In the genomic region with DNA sequence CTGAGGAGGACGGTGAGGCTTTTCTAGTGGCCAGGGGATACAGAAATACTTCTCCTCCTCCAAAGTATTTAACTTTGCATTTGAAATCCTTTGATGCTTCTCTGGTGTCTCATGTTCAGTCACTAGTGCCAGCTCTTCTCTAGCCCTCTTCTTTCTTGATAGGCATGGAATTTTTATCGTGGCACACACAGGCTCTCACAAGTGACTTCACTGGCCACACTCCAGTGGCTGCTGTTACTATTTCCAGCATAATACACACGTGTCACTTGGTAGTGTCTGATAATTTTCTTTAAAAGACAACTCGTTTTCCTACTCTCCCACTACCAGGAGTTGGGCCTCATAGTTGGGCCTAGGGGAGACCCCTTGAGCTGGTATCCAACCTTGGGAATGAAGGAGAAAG, we compare ENCODE assay signal across 34 mouse cellular contexts. TPM values are rescaled to one million over a fixed set of nuclear protein-coding genes. Genes with fewer than 3 reads are reported as not detected.
DNase-seq lines count a peak whose midpoint lies in the region; ATAC-seq and TF ChIP-seq lines count a peak whose summit lies in the region.
"Had no signal": no experiment of that assay in that cellular context is flagged by ENCODE, and none has a peak within 500 bp of the region (broad histone marks: within the 10 kb centered on the region; RNA-seq: fewer than 3 reads in every experiment).

No protein-coding gene starts in this region.

- H3K36me3 ChIP-seq in heart, embryonic 11.5 days (ENCODE audit: control insufficient read depth, insufficient read depth, low read length): no peaks in the 10 kb centered on the region
- no peaks in the 10 kb centered on the region for H3K36me3 ChIP-seq in heart, embryonic 16.5 days (ENCODE audit: control insufficient read depth, insufficient read depth)
- H3K36me3 ChIP-seq in kidney, adult 2 months (ENCODE audit: control insufficient read depth, insufficient read depth, low read length): no peaks in the 10 kb centered on the region
- H3K36me3 ChIP-seq: embryonic facial prominence, embryonic 13.5 days; forebrain, embryonic 10.5 days; forebrain, embryonic 15.5 days; limb, embryonic 10.5 days; limb, embryonic 15.5 days; liver, embryonic 13.5 days; midbrain, embryonic 13.5 days; stomach, embryonic 15.5 days had no signal

- no peaks in the 10 kb centered on the region for H3K27me3 ChIP-seq in heart, embryonic 11.5 days (ENCODE audit: control insufficient read depth, insufficient read depth, low read length)
- no peaks in the 10 kb centered on the region for H3K27me3 ChIP-seq in heart, embryonic 16.5 days (ENCODE audit: control insufficient read depth, insufficient read depth, low read length)
- no peaks in the 10 kb centered on the region for H3K27me3 ChIP-seq in kidney, adult 2 months (replicated peaks; ENCODE audit: control insufficient read depth, insufficient read depth, low read length)
- H3K27me3 ChIP-seq: CH12.LX; embryonic facial prominence, embryonic 13.5 days; forebrain, embryonic 15.5 days; limb, embryonic 15.5 days; liver, embryonic 13.5 days; megakaryocyte, embryonic 14.5 days; midbrain, embryonic 13.5 days; stomach, embryonic 15.5 days had no signal

- WGBS in heart, embryonic 11.5 days (ENCODE audit: insufficient replicate concordance): 43% methylated on average over 4 of the region's 4 CpGs
- 44% methylated on average over 4 of the region's 4 CpGs for WGBS in heart, embryonic 16.5 days
- WGBS in kidney, adult 2 months: 56% methylated on average over 4 of the region's 4 CpGs

- H3K27ac ChIP-seq in heart, embryonic 11.5 days (ENCODE audit: low read depth, low read length): 0 out of 2 replicates have a peak overlapping the region, but pooled peaks have one; percentile 1
- H3K27ac ChIP-seq in heart, embryonic 16.5 days (ENCODE audit: low read length): peak overlapping the region; percentile 91
- no peak overlapping the region for H3K27ac ChIP-seq in kidney, adult 2 months (ENCODE audit: insufficient read depth, low read depth, low read length)
- H3K27ac ChIP-seq: embryonic facial prominence, embryonic 13.5 days; forebrain, embryonic 10.5 days; forebrain, embryonic 15.5 days; limb, embryonic 10.5 days; limb, embryonic 15.5 days; liver, embryonic 13.5 days; midbrain, embryonic 13.5 days; stomach, embryonic 15.5 days had no signal

- no peak for ATAC-seq in heart, embryonic 11.5 days (replicated peaks; ENCODE audit: insufficient number of reproducible peaks, low FRiP score, low TSS enrichment)
- ATAC-seq in heart, embryonic 16.5 days (replicated peaks; ENCODE audit: extremely low read depth, insufficient read depth, low FRiP score): peak; percentile 91
- ATAC-seq: activated CD4-positive, CD25-positive, alpha-beta regulatory T cell, adult 4 months; forebrain, embryonic 15.5 days; hindbrain, embryonic 16.5 days; lung, postnatal 0 days; midbrain, embryonic 13.5 days had no signal

- DNase-seq in heart, adult 8-10 months (ENCODE audit: low spot score): peak; percentile 53
- peak; percentile 66 for DNase-seq in heart, postnatal 4 days
- no peak for DNase-seq in kidney, adult 2 months
- DNase-seq in cerebellum, postnatal 14 days: no peak
- DNase-seq: adrenal gland, adult 2 months; cerebellum, adult 9-10 months; kidney, adult 18-20 months; kidney, postnatal 4 days; liver, embryonic 13.5 days; lung, adult 18-20 months; lung, postnatal 4 days; right cerebral cortex, postnatal 14 days had no signal

- no peak overlapping the region for H3K4me3 ChIP-seq in heart, embryonic 11.5 days (ENCODE audit: low read depth, low read length)
- no peak overlapping the region for H3K4me3 ChIP-seq in heart, embryonic 16.5 days (ENCODE audit: low read length)
- H3K4me3 ChIP-seq in kidney, adult 2 months (ENCODE audit: insufficient read depth, low read depth, low read length): no peak overlapping the region
- H3K4me3 ChIP-seq: embryonic facial prominence, embryonic 13.5 days; forebrain, embryonic 10.5 days; forebrain, embryonic 15.5 days; limb, embryonic 10.5 days; limb, embryonic 15.5 days; liver, embryonic 13.5 days; megakaryocyte, embryonic 14.5 days; midbrain, embryonic 13.5 days; stomach, embryonic 15.5 days had no signal

- no peak for TF ChIP-seq CTCF in kidney, adult 2 months (conservative IDR thresholded peaks at IDR 0.05; ENCODE audit: insufficient read depth, insufficient read length, low read depth, low read length)

- no peak overlapping the region for H3K4me2 ChIP-seq in heart, embryonic 11.5 days
- H3K4me2 ChIP-seq in heart, embryonic 16.5 days (ENCODE audit: low read depth, low read length): peak overlapping the region; percentile 31
- H3K4me2 ChIP-seq: embryonic facial prominence, embryonic 13.5 days; forebrain, embryonic 15.5 days; limb, embryonic 15.5 days; liver, embryonic 13.5 days; midbrain, embryonic 13.5 days; stomach, embryonic 15.5 days had no signal

- H3K9ac ChIP-seq in heart, embryonic 11.5 days (ENCODE audit: low read depth, low read length): no peak overlapping the region
- no peak overlapping the region for H3K9ac ChIP-seq in heart, embryonic 16.5 days (ENCODE audit: low read length)
- H3K9ac ChIP-seq: embryonic facial prominence, embryonic 13.5 days; forebrain, embryonic 15.5 days; limb, embryonic 15.5 days; liver, embryonic 13.5 days; midbrain, embryonic 13.5 days; stomach, embryonic 15.5 days had no signal

- H3K9me3 ChIP-seq in heart, embryonic 11.5 days (replicated peaks; ENCODE audit: control insufficient read depth, low read length): no peaks in the 10 kb centered on the region
- no peaks in the 10 kb centered on the region for H3K9me3 ChIP-seq in heart, embryonic 16.5 days (replicated peaks; ENCODE audit: control insufficient read depth, low read length)
- H3K9me3 ChIP-seq: embryonic facial prominence, embryonic 13.5 days; forebrain, embryonic 10.5 days; forebrain, embryonic 15.5 days; limb, embryonic 10.5 days; limb, embryonic 15.5 days; liver, embryonic 13.5 days; megakaryocyte, embryonic 14.5 days; midbrain, embryonic 13.5 days; stomach, embryonic 15.5 days had no signal

- TF ChIP-seq POLR2A in kidney, adult 2 months (IDR thresholded peaks at IDR 0.05; ENCODE audit: low read depth, low read length): no peak

- 0 out of 2 replicates have a peak, but pooled peaks cover 2% of the 10 kb centered on the region for H3K4me1 ChIP-seq in heart, embryonic 11.5 days (ENCODE audit: control insufficient read depth, insufficient read depth, low read length)
- peaks cover 10% of the 10 kb centered on the region for H3K4me1 ChIP-seq in heart, embryonic 16.5 days (ENCODE audit: control insufficient read depth, insufficient read depth, low read length)
- no peaks in the 10 kb centered on the region for H3K4me1 ChIP-seq in kidney, adult 2 months (ENCODE audit: control insufficient read depth, insufficient read depth, low read length)
- H3K4me1 ChIP-seq: embryonic facial prominence, embryonic 13.5 days; forebrain, embryonic 10.5 days; forebrain, embryonic 15.5 days; limb, embryonic 10.5 days; limb, embryonic 15.5 days; liver, embryonic 13.5 days; megakaryocyte, embryonic 14.5 days; midbrain, embryonic 13.5 days; stomach, embryonic 15.5 days had no signal

RNA-seq across cellular contexts. Expression of gene Tinag, which starts 26.7 kb away (rescaled TPM):
- not detected for total RNA-seq in heart, adult 8-10 months (2022)
- polyA plus RNA-seq in heart, embryonic 11.5 days (2014; fragmentation: Nextera tagmentation; extraction: Ambion mirVana): not detected in 2 replicates
- polyA plus RNA-seq in heart, embryonic 16.5 days (2015; fragmentation: Nextera tagmentation; extraction: Ambion mirVana): 0.29 and 3.9 TPM in 2 replicates
- not detected for total RNA-seq in heart, postnatal 4 days (2021)
- 64.0 and 69.1 TPM in 2 replicates for polyA plus RNA-seq in kidney, adult 2 months (2012; rRNA removed)
- total RNA-seq: CH12.LX; common myeloid progenitor, adult 5-6 weeks; ES-E14; gastrocnemius, postnatal 4 days; left cerebral cortex, postnatal 10 days; monocyte, adult 5-6 weeks had no signal
- polyA plus RNA-seq: activated CD4-positive, CD25-positive, alpha-beta regulatory T cell, adult 4 months; adrenal gland, adult 2 months; C2C12; forebrain, embryonic 15.5 days; frontal cortex, adult 2 months; limb, embryonic 10.5 days; liver, embryonic 13.5 days; midbrain, embryonic 13.5 days; neural tube, embryonic 14.5 days had no signal

Comparison
In these comparisons a context has a peak if more than half of its experiments do, and no peak if none do; other contexts are left out.
1. DNase-seq: peak in heart, adult 8-10 months (single experiment) and heart, postnatal 4 days (single experiment); none in kidney, adult 2 months (single experiment) and cerebellum, postnatal 14 days (0 of 2).
2. RNA of gene Tinag, which starts 26.7 kb away (polyA plus RNA-seq): 64.0 to 69.1 TPM in kidney, adult 2 months; 0.29 to 3.9 TPM in heart, embryonic 16.5 days and not detected in heart, embryonic 11.5 days; every median in the first group is over 10 times any median in the second.